Mouse (Mus musculus) ES-E14 (cell line): ENCODE measurements around the gene Ablim1.

ENCODE experiments used
- CHD2 ChIP-seq: IDR thresholded peaks from 2 replicates; pipeline ENCODE4 v1.6.1; 2014; ENCODE audit warnings: mild to moderate bottlenecking, low read depth, low read length, inconsistent platforms
- HCFC1 ChIP-seq: IDR thresholded peaks from 2 replicates; pipeline ENCODE4 v1.6.1; 2012; ENCODE audit warnings: low read length, inconsistent platforms, borderline replicate concordance; ENCODE audit not compliant: insufficient read depth
- MAFK ChIP-seq: IDR thresholded peaks from 2 replicates; pipeline ENCODE4 v1.6.1; 2014; ENCODE audit warnings: mild to moderate bottlenecking, low read depth, low read length, inconsistent platforms; ENCODE audit not compliant: insufficient read depth
- ZC3H11A ChIP-seq: IDR thresholded peaks from 2 replicates; pipeline ENCODE4 v1.6.1; 2012; ENCODE audit warnings: low read depth, mild to moderate bottlenecking, inconsistent platforms, low read length, borderline replicate concordance

GRCm38 (mm10) chr19:57195169-57195930 lies 119.4 kb downstream of the Ablim1 start:
- TF ChIP-seq ZC3H11A (no peak), HCFC1 (no peak), MAFK (no peak), CHD2 (no peak)
